Mouse (Mus musculus): ENCODE results near the gene Vsx1.

The Vsx1 gene

GRCm38 (mm10) chr2:150689223-150689800, at the start of gene Vsx1:
Vsx1 (minus strand) TSS chr2:150689360.
- DNase-seq, result no peak

DNA sequence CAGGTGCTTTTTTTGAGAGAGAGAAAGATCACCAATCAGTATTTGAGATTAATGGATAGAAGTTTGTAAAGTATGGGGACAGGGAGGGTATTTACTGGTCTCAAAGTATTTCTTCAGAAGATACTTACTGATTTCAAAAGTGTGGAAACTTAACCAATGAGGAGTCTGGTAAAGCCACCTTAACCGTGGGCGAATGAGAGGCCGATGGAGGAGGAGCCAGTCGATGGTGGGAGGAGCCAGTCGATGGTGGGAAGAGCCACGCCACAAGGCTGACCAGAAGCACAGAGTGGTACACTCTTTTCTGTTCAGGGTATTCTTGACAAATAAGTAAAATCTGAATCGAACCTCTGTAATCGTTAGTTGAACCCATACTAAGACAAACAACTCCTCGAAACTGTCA, 48.7 kb upstream of the Vsx1 start:
- no peak for DNase-seq

DNA sequence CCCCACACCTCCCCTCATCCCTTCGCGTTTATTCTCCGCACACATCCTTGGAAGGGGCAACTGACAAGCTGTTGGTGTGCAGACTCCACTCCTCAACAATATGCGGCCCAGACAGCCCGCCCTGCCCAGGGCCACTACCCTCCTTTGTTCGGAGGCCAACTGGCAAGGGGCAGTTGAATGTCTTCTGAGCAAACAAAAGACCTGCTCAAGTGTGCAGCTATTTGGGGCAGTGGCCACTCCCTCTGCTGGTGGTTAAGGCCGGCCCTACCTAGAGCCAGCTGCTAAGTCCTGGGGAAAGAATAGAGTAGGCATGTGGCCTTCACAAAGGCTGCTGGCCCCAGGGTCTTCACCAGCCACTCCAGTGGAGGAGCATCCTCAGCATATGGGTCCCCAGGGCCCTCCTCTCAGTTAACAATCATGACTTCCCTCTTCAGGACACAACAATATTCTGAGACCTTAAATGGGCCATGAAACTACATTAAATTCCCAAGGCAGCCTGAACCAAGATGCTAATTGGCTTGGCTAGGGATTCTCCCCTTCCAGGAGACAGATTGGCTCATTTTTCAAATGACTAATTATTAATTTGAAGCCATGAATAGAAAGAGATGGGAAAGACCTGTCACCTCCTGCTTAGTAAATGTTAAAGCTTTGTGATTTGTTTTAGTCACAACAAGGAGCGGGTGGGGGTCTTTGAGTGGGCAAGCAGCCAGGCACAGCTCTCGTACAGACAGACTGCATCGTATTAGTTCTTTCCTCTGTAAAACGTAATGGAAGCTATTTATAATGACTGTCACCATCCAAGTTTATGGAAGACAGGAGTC, 46.8 kb upstream of the Vsx1 start:
- no peak for DNase-seq

DNA sequence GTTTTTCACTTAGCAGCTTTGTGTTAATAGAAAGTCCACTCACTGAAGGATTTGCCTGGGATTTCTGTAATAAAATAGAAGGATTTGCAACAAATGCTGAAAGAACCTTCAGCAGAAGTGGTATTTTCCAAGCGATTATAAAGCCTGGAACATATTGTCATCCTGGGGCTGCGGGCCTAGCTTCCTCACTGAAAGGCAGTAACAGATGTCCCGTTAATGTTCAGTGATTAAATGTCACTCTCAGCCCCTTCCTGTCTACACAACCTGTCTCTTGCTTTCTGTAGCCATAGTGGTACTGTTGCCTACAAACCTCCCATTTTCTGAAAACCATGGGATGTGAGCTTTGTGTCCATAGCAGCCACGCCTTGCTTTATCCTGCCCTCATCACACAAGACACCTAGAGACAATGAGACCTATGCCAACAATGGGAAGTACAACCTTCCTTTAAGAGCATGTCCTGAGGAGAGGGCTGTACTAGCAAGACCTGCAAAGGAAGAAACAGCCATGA, 23.1 kb upstream of the Vsx1 start:
- DNase-seq, result no peak

- no peak for DNase-seq
Measured at GRCm38 (mm10) chr2:150691481-150692170, 2.5 kb upstream of the Vsx1 start.

- no peak for DNase-seq
Measured at GRCm38 (mm10) chr2:150690216-150690615, 1.1 kb upstream of the Vsx1 start.

DNA sequence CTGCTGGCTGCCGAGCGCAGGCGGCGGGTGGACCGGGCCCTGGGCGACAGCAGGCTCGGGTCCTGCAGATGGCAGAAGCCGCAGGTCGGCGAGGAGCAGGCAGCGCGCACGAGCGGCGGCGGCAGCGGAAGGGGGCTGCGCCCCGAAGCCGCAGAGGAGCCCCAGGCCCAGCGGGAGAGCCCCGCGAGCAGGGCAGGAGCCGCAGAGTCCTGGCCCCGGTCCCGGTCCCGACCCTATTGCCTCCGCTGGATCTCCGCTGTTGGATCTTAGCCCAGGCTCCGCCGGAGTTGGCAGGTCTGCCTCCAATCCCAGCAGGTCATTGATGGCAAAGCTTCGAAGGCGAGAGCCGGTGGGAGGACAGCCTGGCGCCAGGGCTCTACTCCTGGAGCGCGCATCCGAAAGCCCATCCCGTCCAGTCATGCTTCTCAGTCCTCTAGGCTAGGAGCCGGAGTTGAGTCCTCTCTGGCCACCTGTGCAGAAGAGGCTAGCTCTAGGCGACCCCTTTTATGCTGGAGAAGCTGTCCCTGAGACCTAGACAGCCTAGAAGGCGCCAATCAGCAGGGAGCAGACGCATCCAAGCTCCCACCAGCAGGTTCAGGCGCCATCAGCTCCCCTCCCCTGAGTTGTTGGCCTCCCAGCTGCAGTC, 496 bp downstream of the Vsx1 start:
- no peak for DNase-seq

- no peak for DNase-seq
Measured at GRCm38 (mm10) chr2:150687871-150688540, 1.2 kb downstream of the Vsx1 start.

- DNase-seq, result no peak
Measured at GRCm38 (mm10) chr2:150685389-150685788, 3.8 kb downstream of the Vsx1 start.

GRCm38 (mm10) chr2:150684451-150684850, 4.7 kb downstream of the Vsx1 start:
- DNase-seq, result no peak

GRCm38 (mm10) chr2:150681581-150681980, 7.6 kb downstream of the Vsx1 start:
- DNase-seq, result no peak

GRCm38 (mm10) chr2:150678392-150678791, 10.8 kb downstream of the Vsx1 start:
- DNase-seq, result peak; percentile 54 to 67

DNA sequence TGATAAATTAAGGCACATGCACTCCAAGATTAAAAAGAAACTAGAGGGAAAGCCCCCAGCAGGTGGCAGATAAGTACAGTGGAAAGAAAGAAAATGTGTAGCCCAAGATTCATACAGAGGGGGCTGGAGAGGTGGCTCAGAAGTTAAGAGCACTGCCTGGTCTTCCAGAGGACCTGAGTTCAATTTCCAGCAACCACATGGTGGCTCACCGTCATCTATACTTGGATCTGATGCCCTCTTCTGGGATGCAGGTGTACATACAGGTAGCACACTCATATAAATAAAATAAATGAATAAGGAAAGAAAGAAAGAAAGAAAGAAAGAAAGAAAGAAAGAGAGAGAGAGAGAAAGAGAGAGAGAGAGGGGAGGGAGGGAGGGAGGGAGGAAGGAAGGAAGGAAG, 13.6 kb downstream of the Vsx1 start:
- DNase-seq, result no peak

DNA sequence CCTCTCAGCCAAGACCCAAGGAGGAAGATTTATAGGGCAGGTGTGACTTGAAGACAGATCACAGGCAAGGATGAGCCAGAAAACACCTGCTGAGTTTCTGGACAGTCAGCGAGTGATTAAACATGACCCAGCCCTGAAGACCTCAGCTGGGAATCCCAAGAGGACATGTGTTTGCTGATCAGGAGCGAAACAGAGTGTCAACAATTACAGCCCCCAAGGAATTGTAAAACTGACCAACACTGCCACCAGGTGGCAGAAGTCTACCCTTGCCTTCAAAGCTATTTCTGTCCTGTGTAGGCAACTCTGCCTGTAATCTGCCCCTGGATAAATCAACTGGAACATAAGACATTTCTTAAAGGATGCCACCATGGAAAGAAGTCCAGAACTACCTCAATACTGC, 14.3 kb downstream of the Vsx1 start:
- peak; percentile 52 to 67 for DNase-seq

DNA sequence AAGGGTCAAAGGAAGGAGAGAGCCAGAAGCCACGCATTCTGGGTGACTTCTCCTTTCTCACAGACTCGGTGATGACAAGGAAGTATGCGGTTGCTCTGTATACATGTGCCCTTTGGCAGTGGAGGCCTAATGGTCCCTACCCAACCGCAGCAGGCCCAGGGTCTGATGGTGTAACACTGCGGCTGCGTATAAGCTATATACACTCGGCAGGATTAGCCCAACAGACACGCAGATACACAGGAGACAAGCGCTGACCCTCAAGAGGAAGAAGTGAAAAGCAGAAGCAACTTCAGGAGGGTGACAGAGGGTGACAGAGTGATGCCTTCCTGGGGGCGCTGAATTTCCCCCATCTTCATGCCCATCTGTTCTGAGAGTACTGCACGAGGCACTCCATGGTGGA, 15.2 kb downstream of the Vsx1 start:
- DNase-seq, result peak; percentile 48 to 54

DNA sequence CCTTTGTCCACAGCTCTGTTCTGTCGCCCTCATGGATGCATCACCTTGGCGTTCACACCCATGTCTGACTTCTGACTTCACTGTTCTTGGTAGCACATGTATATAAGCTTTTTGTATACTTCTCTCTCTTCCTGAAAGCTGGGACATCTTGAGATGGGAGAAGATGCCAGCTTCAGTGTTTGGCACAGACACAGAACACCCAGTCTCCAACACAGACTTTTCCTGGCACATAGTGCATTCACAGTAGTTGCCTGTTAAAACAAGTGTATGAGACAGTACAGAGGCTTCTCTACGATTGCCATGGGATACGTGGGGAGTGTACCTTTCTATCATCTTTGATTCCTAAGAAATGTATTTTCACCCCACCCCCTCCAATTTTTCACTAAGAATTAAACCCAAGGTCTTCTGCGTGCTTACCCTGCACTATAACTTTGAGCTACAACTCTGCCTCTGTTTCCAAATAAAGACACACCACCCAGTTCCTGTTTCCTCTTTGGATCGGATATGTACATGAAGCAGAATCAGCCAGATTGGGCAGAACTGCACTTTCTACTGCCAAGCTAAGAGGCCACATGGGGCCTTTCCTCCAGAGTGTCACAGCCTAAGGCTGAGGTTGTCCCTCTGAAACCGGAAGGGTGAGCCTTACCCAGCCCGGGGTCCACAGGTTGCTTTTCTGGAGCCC, 17.4 kb downstream of the Vsx1 start:
- no peak for DNase-seq

- no peak for DNase-seq
Measured at GRCm38 (mm10) chr2:150670926-150671325, 18.2 kb downstream of the Vsx1 start.

DNA sequence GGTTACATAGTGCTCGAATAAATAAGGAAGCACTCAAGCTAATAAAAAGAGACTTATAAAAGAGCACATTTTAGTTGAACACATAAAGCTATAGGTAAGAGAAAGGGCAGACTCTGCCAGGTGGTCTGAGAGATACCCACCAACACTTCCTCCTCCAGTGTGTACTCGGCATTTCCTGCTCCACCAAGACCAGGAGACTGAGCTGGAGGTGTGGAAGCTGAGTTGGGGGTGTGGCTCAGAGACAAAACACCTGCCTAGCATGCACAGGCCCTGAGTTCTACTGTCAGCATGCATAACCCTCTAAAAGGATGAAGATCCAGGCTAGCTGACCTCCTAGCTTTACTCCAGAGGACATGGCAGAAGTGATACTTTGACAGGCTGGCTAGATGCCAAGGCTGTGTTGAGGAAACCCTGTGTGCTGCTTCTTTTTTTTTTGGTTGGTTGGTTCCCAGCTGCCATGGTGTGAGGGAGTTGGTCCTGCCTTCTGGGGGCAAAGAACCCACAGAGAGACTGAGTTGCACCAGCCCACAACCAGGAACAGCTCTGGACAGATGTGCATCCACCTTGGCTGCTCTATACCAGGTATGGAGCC, 19.6 kb downstream of the Vsx1 start:
- DNase-seq, result peak; percentile 28 to 32

DNA sequence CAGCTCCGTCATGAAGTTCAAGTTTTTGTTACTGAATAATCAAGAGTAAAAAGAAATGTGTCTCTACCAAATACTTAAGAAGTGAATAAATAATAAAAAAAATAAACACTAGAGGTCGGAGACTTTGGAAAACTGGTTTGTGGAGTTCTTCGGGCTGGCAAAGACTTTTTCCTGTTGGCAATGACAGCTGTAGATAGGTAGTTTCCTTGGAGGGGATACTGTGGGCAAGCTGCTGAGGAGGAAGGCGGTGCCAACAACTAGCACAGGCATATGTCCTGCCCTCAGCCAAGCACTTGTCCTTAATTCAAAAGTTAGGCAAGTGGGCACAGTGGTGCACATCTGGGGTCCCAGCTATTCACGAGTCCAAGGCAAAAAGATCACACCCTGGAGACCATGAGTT, 20.2 kb downstream of the Vsx1 start:
- peak; percentile 77 to 80 for DNase-seq

GRCm38 (mm10) chr2:150667820-150668766, 21.1 kb downstream of the Vsx1 start, which contains the start of gene Acss1:
Acss1 (minus strand) TSS chr2:150668500.
- DNase-seq, result peak; percentile 87 to 90

Measured in lung, adult 18-20 months (tissue).